Comparison of ENCODE assay signal across 9 mouse cellular contexts in the genomic region with DNA sequence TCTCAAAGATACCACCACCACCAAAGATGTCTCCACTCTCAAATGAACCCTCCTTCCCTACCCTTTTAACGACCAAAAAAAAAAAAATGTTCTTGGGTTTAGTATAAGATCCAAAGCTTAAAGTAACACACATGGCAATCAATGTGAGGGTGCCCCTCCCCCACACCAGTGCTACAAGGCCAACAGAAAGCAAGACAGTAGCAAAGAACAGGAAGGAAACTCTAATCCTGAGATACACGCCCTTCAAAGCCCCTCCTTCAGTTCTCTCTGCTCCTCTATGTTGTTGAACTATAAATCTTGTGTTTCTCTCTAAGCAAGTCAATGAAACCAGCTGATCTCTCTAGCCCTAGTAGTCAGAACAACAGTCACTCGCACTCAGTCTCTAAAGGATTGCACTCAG. TPM values are rescaled to one million over a fixed set of nuclear protein-coding genes. Genes with fewer than 3 reads are reported as not detected.
DNase-seq lines count a peak whose midpoint lies in the region; ATAC-seq lines count a peak whose summit lies in the region.
"Had no signal": no experiment of that assay in that cellular context is flagged by ENCODE, and none has a peak within 500 bp of the region (broad histone marks: within the 10 kb centered on the region; RNA-seq: fewer than 3 reads in every experiment).

No protein-coding gene starts in this region.

- 0 out of 2 replicates have a peak overlapping the region, but pooled peaks have one; percentile 46 for H3K27ac ChIP-seq in heart, embryonic 12.5 days (ENCODE audit: poor library complexity, severe bottlenecking)
- H3K27ac ChIP-seq in heart, embryonic 11.5 days (ENCODE audit: low read depth, low read length), result no peak overlapping the region
- H3K27ac ChIP-seq in liver, embryonic 11.5 days (ENCODE audit: low read depth, low read length), result peak overlapping the region; percentile 21; the same call in 1 of the 2 replicates

- no peak overlapping the region for H3K4me2 ChIP-seq in heart, embryonic 12.5 days
- no peak overlapping the region for H3K4me2 ChIP-seq in heart, embryonic 11.5 days
- H3K4me2 ChIP-seq in liver, embryonic 11.5 days, result peak overlapping the region; percentile 39; the same call in 1 of the 2 replicates

- no peak overlapping the region for H3K4me3 ChIP-seq in heart, embryonic 12.5 days
- no peak overlapping the region for H3K4me3 ChIP-seq in heart, embryonic 11.5 days (ENCODE audit: low read depth, low read length)
- H3K4me3 ChIP-seq in liver, embryonic 11.5 days (ENCODE audit: low read depth, low read length), result no peak overlapping the region

- no peak overlapping the region for H3K9ac ChIP-seq in heart, embryonic 12.5 days
- H3K9ac ChIP-seq in heart, embryonic 11.5 days (ENCODE audit: low read depth, low read length), result no peak overlapping the region
- H3K9ac ChIP-seq in liver, embryonic 11.5 days (ENCODE audit: low read depth, low read length), result no peak overlapping the region

- peak; percentile 60 for DNase-seq in R1 (ENCODE audit: low read depth, low spot score)
- no peak for DNase-seq in liver, embryonic 11.5 days (ENCODE audit: low spot score)
- peak; percentile 55 for DNase-seq in testis, postnatal 14 days (ENCODE audit: low spot score)
- no peak for DNase-seq in layer of hippocampus, postnatal 25 days (ENCODE audit: extremely low spot score in 1 of 2, low spot score in 1 of 2)
- no peak for DNase-seq in frontal cortex, postnatal 25 days (ENCODE audit: low spot score in 2 of 2)
- DNase-seq in retina, embryonic 14.5 days (ENCODE audit: low spot score), result no peak
- DNase-seq: gastrocnemius, postnatal 25 days had no signal

- WGBS in heart, embryonic 12.5 days, result 59% methylated on average over 3 of the region's 3 CpGs
- 64% methylated on average over 3 of the region's 3 CpGs for WGBS in heart, embryonic 11.5 days (ENCODE audit: insufficient replicate concordance)
- 43% methylated on average over 3 of the region's 3 CpGs for WGBS in liver, embryonic 11.5 days

- H3K9me3 ChIP-seq in heart, embryonic 12.5 days (replicated peaks), result no peaks in the 10 kb centered on the region
- H3K9me3 ChIP-seq in heart, embryonic 11.5 days (replicated peaks; ENCODE audit: control insufficient read depth, low read length), result no peaks in the 10 kb centered on the region
- H3K9me3 ChIP-seq in liver, embryonic 11.5 days (ENCODE audit: control insufficient read depth, low read length), result no peaks in the 10 kb centered on the region

- H3K4me1 ChIP-seq in heart, embryonic 12.5 days (replicated peaks), result peaks cover 64% of the 10 kb centered on the region
- peaks cover 51% of the 10 kb centered on the region for H3K4me1 ChIP-seq in heart, embryonic 11.5 days (ENCODE audit: control insufficient read depth, insufficient read depth, low read length)
- peaks cover 59% of the 10 kb centered on the region for H3K4me1 ChIP-seq in liver, embryonic 11.5 days (replicated peaks; ENCODE audit: control insufficient read depth, insufficient read depth, low read length)

- H3K27me3 ChIP-seq in heart, embryonic 12.5 days (replicated peaks), result no peaks in the 10 kb centered on the region
- no peaks in the 10 kb centered on the region for H3K27me3 ChIP-seq in heart, embryonic 11.5 days (ENCODE audit: control insufficient read depth, insufficient read depth, low read length)
- no peaks in the 10 kb centered on the region for H3K27me3 ChIP-seq in liver, embryonic 11.5 days (replicated peaks; ENCODE audit: control insufficient read depth, insufficient read depth, low read length)

- H3K36me3 ChIP-seq in heart, embryonic 12.5 days, result no peaks in the 10 kb centered on the region
- no peaks in the 10 kb centered on the region for H3K36me3 ChIP-seq in heart, embryonic 11.5 days (ENCODE audit: control insufficient read depth, insufficient read depth, low read length)
- no peaks in the 10 kb centered on the region for H3K36me3 ChIP-seq in liver, embryonic 11.5 days (ENCODE audit: control insufficient read depth, insufficient read depth, low read length)

- no peak for ATAC-seq in heart, embryonic 12.5 days (ENCODE audit: insufficient number of reproducible peaks, low FRiP score)
- ATAC-seq in heart, embryonic 11.5 days (replicated peaks; ENCODE audit: insufficient number of reproducible peaks, low FRiP score, low TSS enrichment), result no peak
- ATAC-seq in liver, embryonic 11.5 days (replicated peaks; ENCODE audit: low FRiP score), result no peak

RNA-seq across cellular contexts. Expression of a gene that starts 19.3 kb away (rescaled TPM):
- 44.7 and 48.1 TPM in 2 replicates for polyA plus RNA-seq in heart, embryonic 12.5 days (2016; fragmentation: Nextera tagmentation; extraction: Ambion mirVana)
- polyA plus RNA-seq in heart, embryonic 11.5 days (2014; fragmentation: Nextera tagmentation; extraction: Ambion mirVana), result 39.9 and 44.3 TPM in 2 replicates
- polyA plus RNA-seq in liver, embryonic 11.5 days (2014; fragmentation: Nextera tagmentation; extraction: Ambion mirVana), result 58.7 and 59.7 TPM in 2 replicates
- 10 to 100 TPM; 90.6 to 96.2 TPM for total RNA-seq in layer of hippocampus, postnatal 25 days (2021)

Comparison
In these comparisons a context has a peak if more than half of its experiments do, and no peak if none do; other contexts are left out.
1. DNase-seq: peak in R1 (single experiment) and testis, postnatal 14 days (single experiment); none in liver, embryonic 11.5 days (single experiment), layer of hippocampus, postnatal 25 days (0 of 2), frontal cortex, postnatal 25 days (0 of 2) and retina, embryonic 14.5 days (single experiment).